Mouse (Mus musculus) adrenal gland, adult (tissue): Measurements from ENCODE around the gene Abcg4.

Experiments used
- DNase-seq, 2 experiments: peaks; one replicate each; pipeline ENCODE4 v3.0.0; 2022 to 2023; ENCODE audit warnings: low spot score in 1 of 2; ENCODE audit not compliant: inconsistent age in 2 of 2

Abcg4 gene

DNA sequence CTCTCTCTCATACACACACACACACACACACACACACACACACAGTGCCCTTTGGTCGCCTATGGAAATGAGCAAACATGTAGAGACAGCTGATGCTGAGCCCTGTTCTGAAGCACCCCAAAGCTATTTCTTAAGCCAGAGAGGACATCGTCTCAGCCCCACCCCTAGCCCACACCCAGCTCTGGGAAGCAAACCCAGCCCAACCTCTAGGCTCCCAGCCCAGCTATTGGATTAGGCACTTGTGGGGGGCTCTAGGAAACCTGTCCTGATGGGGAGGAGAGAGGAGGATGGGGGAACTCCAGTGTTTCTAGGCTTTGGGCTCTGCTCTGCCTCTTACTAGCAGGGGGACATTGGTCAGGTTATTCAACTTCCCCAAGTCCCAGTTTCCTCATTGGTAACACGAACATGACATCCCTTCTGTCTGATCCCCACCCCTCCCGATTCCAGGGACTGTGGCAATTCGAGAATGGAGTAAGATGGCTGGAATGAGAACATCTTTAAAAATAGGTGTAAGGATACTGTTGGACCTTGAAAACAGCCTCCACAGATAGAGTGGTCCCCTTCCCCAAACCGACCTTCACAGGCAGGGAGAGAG lies 2.1 kb downstream of the Abcg4 start:
- DNase-seq = no peak

DNA sequence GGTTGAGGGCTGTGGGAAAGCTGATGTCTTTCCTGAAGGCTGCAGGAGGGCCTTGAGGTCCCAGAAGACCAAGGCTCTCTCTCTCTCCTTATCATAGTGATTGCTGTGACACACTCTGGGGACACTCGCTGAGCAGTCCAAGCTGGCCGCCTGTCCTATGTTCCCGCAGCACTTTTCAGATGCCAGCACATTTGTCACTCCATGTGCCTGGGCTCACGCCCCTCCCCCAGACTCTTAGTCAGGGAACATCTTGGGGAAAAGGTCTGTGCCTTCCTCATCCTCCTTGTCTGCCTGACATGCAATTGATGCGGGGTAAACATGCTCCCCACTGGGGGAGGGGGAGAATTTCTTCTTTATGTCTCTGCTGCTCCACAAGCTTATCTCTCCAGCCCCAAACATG lies 5.2 kb downstream of the Abcg4 start:
- DNase-seq = peak; percentile 75 to 81

DNA sequence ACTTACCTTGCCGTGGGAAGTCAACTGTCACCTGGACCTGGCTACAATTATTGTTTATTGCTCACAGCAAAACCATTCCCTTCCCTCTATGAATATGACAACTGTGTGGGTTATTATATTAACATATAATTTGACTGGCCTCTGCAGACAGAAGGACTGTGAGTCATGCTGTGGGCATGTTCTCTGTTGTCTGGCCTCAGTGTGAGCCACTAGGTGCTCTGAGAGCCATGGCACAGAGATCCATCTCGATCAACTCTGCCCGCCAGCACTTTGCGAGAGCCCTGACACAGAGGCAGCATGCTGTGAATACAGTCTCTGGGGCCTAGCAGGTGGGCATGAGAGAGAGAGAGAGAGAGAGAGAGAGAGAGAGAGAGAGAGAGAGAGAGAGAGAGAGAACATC lies 18.4 kb downstream of the Abcg4 start:
- peak; percentile 59 to 73 for DNase-seq

DNA sequence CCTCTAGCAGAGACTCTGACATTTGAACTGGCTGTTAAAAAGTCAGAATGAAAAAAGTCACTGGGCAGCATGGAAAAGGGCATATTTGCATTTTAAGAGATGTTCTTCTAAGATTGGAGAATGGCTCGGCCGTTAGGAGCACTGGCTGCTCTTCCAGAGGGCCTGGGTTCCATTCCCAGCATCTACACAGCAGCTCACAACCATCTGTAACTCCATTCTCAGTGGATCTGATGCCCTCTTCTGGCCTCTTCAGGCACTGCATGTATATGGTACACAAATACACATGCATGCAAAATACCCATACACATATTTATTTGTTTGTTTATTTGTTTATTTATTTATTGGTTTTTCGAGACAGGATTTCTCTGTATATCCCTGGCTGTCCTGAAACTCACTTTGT lies 19.3 kb downstream of the Abcg4 start:
- DNase-seq = peak in 1 of 2 experiments; percentile 74

DNA sequence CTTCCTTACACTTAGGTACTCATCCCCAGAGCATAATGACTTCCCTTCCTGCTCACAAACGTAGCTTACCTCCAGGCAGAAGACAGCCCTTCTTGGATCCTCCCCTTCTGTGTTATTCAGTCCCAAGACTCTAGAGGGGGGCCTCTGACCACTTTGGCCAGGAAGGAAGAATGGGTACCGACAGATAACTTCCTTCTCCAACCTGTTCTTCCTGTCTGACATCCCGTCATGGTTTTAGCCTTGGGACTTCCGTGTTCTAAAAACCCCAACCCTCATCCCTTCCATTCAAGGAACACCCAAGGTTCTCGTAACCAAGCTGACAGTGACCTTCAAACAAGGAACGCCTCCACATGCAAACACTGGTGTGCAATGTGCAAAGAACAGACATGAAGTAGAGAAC lies 20.0 kb downstream of the Abcg4 start, which contains the start of gene Nlrx1:
Gene Nlrx1 (minus strand): TSS at position 168 of the 400 bp plus-strand sequence.
- DNase-seq = no peak

DNA sequence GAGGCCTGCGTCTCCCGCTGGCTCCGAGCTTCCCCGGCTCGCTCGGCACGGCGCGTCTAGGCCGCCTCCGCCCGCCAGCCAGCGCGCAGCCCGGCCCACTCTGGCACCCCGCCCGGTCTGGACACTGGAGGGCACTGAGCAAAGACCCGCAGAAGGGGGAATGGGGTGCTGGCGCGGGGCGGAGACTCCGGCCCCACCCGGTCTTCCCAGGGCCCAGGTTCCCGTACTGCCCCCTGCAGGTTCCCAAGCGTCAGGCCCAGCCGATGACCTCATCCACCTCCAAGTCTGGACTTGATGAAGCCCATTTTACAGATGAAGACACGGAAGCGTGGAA lies 20.4 kb downstream of the Abcg4 start:
- DNase-seq = peak; percentile 94 to 97

DNA sequence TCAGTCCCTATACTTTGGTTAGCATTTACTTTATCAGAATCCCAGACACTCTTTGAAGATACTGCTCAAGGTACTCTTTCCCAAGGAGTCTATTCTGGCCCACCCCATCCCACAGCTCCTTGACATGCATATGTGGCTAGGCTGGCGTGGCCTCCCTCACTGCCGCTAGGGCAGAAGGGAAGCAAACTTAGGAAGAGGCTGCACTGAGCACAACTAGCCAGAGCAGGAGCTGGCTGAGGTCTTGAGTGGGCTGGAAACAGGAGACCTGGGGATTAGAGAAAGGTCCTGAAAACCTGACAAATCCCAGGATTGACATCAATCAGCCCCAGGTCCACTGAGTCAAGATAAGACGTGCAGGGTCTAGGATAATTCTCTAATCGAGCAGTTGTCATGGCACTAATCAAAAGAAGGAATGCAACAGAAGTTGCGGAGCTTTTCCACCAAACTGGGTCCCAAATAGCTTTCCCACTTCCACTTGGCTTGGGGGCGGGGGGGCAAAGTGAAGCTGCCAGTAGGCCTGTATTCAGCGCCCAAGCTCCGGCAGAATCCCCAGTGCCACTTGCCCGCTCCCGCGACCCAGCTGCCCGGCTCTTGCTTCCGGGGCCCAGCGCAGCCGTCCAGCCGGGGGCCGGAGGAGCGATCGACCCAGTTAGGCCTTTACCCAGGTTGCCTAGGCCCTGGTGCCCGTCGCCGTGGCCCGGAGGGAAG lies 20.9 kb downstream of the Abcg4 start:
- peak; percentile 53 to 83 for DNase-seq

DNA sequence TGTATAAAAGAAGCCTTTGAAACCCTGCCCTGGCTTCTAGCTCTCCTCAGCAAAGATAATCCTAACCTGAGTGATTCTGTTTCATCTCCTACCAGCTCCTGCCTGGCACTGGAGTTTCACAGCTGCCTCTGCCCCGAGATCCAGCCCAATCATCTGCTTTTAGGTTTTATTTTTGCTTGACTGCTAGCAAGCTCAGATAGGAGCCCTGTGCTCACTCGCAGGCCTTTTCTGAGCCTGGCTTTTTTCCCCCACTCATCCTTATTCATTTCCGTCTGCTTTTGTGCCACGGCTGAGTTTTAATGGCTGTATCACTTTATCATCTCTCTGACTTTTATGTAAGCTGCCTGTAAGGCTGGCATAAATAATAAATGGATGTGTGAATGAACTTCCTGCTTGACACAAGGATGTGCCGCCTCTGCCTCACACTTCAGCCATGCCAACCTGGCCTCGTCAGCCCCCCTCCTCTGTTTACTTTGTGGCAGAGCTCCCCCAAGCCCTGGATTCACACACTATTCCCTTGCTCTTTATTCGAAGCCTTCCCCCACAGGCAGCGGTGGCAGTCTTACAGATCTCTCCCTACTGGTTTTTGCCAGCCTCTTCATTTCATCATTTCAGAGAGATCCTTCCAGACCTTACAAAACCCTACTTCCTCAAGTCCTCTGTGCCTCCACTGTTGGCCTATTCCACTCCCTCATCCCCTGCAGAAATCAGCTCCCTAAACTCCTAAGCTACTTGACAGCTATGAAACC lies 21.8 kb downstream of the Abcg4 start:
- DNase-seq = no peak

DNA sequence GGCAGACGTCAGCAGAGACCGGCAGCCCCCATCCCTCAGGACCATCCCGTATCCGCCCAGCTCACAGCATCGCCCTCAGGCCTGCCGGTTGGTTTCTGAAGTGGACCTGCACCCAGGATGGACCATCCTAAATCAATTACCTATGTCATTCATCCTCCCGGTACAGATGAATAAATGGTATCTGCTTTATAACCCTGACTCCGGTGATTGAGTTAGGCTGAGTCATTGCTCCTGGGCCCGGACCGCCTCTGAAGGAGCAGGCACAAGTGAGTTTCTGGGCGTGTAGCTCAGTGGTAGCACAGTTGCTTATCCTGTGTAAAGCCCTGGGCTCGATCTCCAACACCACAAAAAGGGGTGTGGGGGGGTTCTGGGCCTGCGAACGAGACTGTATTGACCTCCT lies 27.0 kb downstream of the Abcg4 start:
- peak in 1 of 2 experiments; percentile 70 for DNase-seq

DNA sequence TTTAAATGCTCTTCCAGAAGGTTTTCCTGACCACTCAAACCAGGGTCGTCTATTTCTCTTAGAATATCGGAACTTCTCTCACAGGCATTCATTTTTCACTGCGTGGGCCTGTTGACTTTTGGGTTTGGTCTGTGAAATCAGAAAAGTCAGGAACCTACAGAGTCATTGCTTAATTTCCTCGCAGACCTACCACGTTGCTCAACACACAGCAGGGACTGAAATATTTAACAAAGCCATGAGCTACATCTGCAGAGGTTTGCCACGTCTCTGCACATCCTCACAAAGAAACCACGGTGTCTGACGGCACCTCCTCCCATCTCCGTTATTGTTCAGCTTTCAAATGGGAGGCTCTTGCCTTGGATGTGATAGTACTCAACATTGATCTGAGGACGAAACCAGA lies 29.4 kb downstream of the Abcg4 start:
- DNase-seq = no peak

DNA sequence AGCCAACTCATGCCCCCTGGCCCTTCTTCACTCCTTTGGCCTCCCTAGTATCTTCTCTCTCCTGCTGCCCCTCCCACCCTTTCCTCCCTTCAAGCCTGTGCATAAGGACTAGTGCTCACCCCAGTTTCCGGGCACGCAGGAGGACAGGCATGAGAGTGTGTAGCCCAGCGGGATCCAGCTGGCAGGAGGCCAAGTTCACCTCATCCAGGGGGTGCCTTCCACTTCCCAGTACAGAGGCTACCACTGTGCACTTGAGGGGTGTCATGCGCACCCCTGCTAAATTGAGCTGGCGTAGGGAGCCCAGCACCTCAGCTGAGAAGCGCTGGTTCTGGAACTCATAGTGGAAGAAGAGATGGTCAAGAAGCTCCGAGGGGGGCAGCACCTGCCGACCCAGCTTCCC lies 32.2 kb downstream of the Abcg4 start:
- DNase-seq = no peak

DNA sequence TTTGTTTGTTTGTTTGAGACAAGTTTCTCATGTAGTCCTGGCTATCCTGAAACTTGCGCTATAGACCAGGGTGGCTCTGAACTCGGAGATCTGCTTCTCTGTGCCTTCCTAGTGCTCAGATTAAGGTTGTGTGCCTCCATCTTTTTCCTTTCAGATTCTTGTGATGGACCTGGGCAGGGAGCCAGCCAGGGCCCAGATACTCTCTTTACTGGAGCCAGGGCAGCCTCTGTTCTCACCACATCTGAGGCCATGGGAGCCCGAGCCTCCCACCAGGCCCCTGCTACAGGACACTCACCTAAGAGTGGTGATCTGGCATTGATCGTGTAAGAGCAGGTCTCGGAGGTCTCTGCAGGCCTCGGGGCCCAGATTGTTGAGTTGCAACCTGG lies 33.3 kb downstream of the Abcg4 start:
- no peak for DNase-seq

DNA sequence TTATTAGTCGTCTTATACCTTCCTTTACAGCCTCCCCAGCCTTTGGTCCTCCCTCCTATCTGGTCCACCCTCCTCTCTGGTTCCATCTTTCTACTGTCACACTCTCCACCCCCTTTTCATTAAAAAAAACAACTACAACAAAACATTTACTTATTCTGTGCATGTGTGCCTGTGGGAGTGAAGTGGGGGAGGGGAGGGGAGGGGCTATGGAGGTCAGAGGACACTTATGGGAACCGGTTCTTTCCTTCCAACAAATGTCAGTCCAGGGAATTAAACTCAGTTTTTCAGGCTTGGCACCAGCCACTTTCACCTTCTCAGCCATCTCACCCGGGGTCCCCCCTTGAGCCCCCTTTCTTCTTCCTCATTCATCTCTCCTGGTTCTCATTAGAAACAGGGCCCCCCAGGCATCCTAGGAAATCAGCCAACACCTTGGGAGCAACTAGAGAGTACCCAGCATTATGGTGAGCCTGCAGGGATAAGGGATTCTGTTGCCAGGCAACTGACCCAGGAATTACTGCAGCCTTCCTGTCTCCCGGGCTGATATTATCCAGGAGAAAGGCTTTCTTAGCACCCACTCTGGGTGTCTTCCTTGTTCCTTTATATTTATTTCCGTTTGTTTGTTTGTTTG lies 33.8 kb downstream of the Abcg4 start:
- DNase-seq = no peak

DNA sequence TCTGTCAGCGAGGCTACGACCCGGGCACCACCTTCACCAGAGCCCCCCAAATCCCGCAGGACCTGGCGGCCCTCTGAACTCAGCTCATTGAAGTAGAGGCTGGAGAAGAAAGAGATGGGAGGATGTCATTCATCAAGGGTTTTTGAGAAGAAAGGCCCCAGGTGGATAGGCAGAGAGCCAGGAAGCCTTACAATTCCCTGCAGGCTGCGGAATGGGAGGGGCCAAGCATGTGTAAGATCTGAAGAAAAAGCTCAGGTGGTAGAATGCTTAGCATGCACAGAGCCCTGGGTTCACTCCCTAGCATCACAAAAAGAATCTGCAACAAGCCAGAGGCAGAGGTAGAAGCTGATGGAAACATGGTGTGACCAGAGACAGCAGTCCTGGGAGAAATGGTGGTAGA lies 35.0 kb downstream of the Abcg4 start:
- DNase-seq = no peak

DNA sequence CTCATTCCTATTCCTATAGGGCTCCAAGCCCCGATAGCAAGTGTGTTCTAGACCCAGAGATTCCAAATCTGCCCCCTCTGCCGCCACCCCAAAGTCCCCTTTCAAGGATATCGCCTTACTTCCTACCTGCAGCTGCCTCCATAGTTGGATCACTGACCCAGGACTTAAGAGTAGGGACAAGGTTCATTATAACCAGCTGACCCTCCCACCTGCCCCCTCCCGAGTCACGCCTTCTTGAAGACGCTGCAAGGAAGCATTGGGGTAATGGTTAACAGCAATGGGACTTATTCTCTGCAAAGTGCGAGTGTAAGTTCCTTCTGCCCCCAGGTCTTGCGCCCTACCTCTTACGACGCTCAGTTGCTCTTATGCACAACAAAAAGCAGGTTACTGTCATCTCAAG lies 37.1 kb downstream of the Abcg4 start, which contains the start of gene Pdzd3:
Gene Pdzd3 (minus strand): TSS at position 158 of the 400 bp plus-strand sequence.
- DNase-seq = no peak

DNA sequence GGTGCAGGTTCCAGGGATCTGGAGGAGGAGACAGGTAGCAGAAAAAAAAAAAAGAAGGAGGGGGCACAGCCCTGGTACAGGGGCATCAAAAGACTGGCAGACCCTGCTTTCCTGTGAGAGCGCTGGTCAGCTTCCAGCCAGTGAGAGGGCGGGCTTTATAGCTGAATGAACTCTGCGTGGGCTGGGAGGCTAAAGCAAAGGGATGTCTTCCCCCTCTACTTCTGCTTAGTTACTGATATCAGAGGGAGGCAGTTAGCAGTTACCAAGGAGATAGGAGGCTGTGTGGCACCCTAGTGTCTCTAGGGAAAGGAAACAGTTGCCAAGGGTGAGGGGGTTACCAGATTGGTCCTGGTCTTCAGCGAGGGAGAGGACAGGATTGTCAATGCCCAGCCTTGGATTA lies 38.0 kb downstream of the Abcg4 start:
- no peak for DNase-seq

DNA sequence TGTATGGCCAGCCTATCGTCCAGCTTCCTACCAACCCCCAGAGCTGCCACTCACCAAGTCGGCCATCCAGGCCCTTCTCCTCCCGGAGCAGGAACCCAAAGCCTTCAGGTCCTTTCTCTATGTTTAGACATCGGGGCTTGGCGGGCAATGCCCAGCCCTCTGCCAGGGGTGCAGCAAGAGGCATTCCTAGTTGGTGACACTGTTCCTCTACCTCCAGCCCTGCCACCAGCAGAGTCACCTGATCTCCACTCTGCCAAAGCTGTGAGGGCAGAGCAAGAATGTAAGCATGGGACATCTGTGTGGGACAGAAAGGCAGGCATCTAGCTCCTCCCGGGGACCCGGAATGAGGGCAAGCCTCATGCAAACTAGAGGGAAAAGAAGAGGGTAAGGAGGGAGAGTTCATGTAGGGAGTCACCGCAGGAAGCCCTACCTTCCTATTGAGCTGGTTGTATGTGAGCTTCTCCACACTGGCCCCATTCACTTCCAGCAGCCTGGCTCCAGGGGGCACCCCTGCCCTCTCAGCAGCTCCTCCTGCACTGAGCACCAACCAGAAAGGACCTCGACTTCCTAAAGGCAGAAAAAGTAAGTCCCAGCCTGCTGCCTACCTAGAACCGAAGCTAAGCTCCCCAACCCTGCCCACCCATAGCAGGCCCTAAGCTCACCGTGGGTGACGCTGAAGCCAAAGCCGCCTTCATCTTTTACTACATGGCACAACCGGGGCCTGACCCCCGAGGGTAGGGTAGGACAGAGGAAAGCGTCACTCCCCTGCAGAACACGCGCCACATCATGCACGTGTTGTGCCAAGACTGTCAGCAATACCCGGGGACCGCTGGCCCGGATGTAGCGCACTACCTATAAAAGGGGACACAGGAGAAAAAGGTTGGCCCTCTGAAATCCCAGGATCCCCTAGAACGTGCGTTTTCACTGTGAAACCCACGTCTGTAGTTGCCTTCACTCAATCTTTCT lies 39.0 kb downstream of the Abcg4 start:
- DNase-seq = peak; percentile 80 to 89

DNA sequence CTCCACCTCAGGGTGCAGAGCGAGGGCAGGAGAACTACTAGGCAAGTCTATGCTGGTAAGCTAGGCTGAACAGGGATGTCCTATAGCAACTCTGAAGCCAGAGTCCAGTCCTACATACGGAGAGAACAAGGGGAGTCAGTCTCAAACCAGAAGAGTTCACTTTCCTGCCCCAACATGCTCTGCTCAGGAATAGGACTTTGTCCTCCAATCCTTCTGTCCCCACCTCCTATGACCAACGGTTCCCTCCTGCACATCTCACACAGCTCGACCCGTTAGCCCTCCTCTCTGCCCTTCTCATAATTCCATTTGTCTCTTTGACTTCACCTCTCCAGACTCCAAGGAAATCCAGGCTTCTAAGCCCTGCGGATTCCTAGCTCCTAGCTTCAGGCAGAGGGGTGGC lies 40.5 kb downstream of the Abcg4 start:
- DNase-seq = no peak

DNA sequence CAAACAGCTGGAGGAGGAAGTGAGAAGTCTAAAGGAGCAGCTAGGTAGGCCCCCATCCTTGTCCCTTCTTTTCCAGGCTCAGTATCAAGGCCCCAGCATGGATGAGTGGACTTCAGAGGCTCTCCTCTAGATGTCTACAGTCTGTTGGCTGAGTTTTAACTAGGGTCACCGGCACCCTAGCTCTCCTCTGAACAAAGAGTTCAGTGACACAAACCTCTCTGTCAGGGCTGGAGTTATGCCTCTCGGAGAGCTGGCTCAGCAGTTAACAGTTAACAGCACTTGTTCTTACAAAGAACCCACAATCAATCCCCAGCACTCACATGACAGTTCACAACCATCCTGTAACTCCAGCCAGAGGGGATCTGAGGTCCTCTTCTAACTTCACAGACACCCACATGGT lies 44.8 kb downstream of the Abcg4 start:
- DNase-seq = no peak

DNA sequence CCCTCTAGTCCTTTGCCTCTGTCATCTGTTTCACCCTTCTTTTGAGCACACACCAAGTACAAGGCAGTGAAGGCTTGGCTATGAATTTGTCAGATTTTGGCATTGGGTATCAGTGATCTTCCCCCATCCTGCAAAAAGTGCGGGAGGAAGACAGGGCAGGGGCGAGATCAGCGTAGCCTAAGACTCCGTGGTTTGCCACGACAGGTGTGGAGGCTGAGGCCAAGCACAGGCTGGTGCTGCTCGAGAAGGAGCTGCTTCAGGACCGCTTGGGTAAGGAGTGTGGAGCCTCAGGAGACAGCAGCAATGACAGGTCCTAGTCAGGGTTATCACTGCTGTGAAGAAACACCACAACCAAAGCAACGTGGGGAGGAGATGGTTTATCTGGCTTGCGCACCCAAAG lies 47.0 kb downstream of the Abcg4 start:
- DNase-seq = no peak

DNA sequence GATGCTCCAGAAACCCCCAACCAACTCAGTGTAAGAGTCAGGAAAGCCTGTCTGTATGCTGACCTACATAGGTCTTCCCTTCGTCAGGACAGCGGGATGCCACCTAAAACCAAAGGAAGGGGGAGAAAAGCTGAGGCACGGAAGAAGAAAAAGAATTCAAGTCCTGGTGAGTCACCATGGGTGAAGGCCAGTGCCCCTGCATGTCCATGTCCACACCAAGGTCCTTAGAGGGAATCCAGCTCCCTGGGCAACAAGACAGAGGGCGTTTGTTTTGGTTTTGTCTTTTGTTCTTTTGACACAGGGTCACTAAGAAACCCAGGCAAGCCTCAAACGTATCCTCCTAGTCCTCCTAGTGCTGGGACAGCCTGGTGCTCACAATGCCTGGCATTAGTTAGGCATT lies 47.5 kb downstream of the Abcg4 start:
- peak; percentile 81 to 87 for DNase-seq
